Mouse (Mus musculus) embryonic fibroblast, embryonic 13.5 days (primary cell): ENCODE measurements around the gene Cpxm1.

Experiments
- CTCF ChIP-seq: IDR thresholded peaks from 2 replicates; pipeline ENCODE4 v1.5.1; 2011; ENCODE audit warnings: mild to moderate bottlenecking, control low read depth, low read length, moderate library complexity, borderline replicate concordance; ENCODE audit not compliant: insufficient read depth
- POLR2A ChIP-seq: IDR thresholded peaks from 2 replicates; pipeline ENCODE4 v1.6.1; 2011; ENCODE audit warnings: low read depth, mild to moderate bottlenecking, control low read depth, low read length, moderate library complexity

- no peak for TF ChIP-seq CTCF
- TF ChIP-seq POLR2A: no peak
These were observed 44.8 kb upstream of the Cpxm1 start for GRCm38 (mm10) chr2:130442162-130442561.
